Mouse (Mus musculus) urinary bladder, postnatal 4 days (tissue): ENCODE measurements around the gene Tbx21.

ENCODE experiments used
- DNase-seq, 2 experiments: peaks; one replicate each; pipeline ENCODE4 v3.0.0; 2021 to 2022; ENCODE audit warnings: low spot score in 2 of 2

The Tbx21 gene

DNA sequence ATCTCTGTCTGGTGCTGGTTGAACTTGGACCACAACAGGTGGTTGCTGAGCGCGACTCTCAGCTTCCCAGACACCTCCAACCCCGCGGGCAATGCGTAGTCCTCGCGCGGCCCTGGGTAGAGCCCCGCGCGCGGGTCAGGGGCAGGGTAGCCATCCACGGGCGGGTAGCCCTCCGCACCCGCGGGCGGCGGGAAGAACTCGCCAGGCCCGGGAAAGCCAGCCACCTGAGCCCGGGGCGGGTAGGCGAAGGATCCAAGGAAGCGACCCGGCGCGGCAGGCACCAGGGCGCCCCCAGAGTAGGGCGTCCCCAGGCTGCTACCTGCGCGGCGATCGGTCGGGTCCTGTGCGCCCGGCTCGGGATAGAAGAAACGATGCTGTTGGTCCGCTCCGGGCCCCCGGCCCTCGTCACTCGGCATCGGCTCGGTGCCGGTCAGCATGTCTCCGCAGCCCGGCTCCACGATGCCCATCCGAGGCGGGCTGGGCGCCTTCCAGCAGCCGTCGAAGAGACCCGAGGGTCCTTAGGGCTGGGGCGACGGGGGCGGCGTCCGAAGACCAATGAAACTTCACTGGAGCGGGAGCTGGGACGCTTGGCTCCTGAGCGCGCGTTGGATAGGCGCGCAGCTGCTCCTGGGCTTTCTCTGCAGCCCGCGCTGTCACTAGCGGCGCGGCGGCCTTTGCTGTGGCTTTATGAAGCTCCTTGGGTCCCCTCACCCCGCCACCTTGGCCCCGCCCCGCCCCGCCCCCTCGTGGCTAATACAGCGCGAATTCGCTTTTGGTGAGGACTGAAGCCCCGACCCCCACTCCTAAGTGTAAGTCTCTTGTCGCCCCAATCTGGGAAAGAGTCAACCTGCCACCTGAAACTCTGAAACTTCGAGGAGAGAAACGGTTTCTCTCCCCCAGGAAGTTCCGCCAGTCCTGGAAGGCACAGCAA lies at the start of gene Tbx21:
Tbx21 (minus strand) TSS at position 661 of the 931 bp plus-strand sequence.
- DNase-seq: no peak

GRCm38 (mm10) chr11:97160341-97160740 lies 45.2 kb upstream of the Tbx21 start:
- no peak for DNase-seq

DNA sequence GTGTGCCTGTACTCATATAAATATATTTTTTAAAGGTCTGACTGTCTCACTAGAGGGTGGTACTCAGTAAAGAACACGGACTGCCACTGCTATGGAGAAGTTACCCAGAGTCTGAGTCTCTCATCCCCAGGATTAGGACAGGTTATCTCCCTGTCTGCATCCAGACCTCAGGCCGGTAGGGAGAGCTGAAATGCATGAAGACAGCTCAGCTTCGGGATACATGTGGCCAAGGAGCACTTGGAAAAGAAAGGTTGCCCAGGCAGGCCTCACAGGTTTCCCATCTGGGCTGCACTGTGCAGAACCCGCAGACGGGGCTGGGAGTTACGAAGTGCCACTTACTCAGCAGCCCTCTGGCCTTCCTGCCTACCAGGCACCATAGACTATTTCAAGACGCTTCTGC lies 41.9 kb upstream of the Tbx21 start:
- DNase-seq: no peak

GRCm38 (mm10) chr11:97152662-97153287 lies 37.6 kb upstream of the Tbx21 start:
- no peak for DNase-seq

DNA sequence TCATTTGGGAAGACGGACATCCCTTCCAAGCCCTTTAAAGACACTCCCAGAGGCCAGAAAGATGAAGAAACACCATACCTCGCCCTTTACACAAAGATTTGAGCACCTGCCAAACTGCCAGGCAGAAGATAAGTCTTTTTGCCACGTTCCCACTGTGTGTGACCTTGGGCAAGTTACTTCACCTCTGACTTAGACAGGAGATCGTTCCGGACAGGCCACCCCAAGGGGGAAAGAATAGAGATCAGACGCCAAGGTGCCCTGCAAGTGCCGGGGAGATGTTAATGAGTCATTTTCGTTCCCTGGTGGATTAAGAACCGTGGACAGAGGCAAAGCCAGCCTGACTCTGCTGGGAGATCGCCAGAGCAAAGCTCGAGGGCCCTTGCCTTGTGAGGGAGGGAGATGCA lies 36.9 kb upstream of the Tbx21 start:
- DNase-seq: peak in 1 of 2 experiments; percentile 52

- no peak for DNase-seq
These were observed 36.2 kb upstream of the Tbx21 start, which contains the start of gene Tbkbp1 for GRCm38 (mm10) chr11:97151343-97151801. TSS of gene Tbkbp1 (minus strand) at chr11:97151495.

- DNase-seq: peak; percentile 56 to 68
These were observed 35.5 kb upstream of the Tbx21 start for GRCm38 (mm10) chr11:97150411-97151330.

GRCm38 (mm10) chr11:97149995-97150410 lies 34.9 kb upstream of the Tbx21 start:
- peak; percentile 67 to 71 for DNase-seq

DNA sequence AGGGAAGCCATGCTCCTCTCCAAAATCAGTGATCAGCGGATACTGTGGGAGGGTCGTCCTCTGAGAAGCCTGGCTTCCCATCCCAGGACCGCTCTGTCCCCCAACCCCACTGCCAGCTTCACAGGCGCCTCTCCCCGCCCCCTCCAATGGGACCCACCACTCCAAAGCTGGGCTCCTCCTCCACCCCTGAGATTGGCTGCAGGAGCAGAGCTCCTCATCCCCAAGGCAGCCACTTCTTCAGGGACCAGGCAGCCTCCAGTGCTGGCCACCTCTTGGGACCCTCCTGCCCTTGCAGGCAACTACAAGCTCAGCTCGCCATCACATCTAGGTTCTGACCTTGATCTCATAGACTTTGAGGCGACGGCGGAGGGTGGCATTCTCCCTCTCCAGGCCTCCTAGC lies 33.9 kb upstream of the Tbx21 start:
- no peak for DNase-seq

GRCm38 (mm10) chr11:97148591-97148990 lies 33.5 kb upstream of the Tbx21 start:
- DNase-seq: no peak

DNA sequence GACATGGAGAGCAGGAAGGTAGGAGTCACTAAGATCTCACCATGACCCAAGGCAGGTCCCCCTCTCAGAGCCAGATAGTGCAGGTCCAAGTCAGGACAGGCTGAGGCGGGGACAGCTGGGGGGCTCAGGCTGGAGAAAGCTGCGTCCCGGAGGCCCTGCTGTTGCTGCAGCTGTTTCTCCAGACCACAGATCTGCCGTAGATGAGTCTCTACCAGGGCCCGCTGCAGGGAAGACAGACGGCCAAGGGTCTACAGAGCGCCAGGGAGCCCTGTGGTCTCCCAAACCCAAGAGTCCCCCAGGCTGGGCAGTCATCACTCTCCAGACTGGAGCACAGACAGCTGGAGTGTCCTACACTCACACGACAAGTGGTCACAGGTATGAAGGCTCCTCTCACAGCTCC lies 32.2 kb upstream of the Tbx21 start:
- DNase-seq: no peak

GRCm38 (mm10) chr11:97146724-97147123 lies 31.6 kb upstream of the Tbx21 start:
- peak; percentile 63 to 79 for DNase-seq

DNA sequence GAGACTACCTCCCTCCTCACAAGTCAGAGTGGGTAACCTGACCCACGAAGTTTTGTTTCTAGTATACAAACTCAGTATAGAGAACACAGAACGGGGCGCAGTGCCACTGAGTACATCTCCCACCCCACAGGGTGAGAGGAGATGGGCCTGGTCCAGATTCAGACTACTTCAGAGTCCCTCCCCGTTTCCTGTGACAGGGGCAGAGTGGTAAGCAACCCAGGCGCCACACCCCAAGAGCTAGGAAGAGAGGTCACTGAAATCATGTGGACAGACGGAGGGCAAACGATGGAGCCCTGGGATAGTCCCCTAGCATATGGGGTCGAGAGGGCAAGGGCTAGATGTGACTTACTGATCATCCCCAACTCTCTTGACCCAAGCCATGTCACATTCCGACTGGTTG lies 30.8 kb upstream of the Tbx21 start:
- DNase-seq: no peak

- DNase-seq: no peak
These were observed 30.2 kb upstream of the Tbx21 start for GRCm38 (mm10) chr11:97145320-97145719.

DNA sequence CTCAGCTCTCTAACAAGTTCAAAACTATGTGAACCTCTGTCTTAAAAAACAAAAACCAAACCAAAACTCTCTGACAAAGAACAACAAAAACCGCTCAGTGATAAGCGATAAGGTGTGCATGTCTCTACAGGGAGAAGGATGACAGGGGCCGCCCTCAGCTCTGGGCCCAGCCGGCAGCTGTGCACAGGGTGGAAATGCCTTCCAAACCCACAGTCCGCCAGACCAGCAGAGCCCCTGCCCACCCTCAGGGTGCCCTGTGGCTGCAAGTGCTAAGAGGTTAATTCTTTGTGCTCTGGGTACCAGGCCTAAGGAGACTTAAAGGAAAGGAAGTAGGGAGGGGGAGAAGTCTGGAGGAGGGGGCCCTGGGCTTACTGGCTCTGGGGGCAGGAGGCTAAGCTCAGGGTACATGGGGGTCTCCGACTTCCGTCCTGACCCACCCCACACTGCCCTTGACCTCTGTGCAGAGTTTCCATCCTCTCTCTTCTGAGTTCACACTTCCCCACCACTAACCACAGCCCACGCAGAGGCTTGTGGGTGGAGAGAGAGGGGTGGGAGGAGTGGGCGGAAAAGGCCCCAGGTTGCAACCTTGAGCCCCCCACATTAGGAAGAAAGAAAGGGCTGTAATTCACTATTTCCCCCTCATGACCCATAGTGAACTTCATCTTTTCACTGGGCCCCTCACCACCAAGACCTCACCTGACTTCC lies 28.2 kb upstream of the Tbx21 start:
- DNase-seq: no peak

- DNase-seq: no peak
These were observed 27.1 kb upstream of the Tbx21 start for GRCm38 (mm10) chr11:97142159-97142608.

GRCm38 (mm10) chr11:97140811-97141210 lies 25.7 kb upstream of the Tbx21 start:
- DNase-seq: no peak

- DNase-seq: no peak
These were observed 24.1 kb upstream of the Tbx21 start for GRCm38 (mm10) chr11:97139256-97139655.

DNA sequence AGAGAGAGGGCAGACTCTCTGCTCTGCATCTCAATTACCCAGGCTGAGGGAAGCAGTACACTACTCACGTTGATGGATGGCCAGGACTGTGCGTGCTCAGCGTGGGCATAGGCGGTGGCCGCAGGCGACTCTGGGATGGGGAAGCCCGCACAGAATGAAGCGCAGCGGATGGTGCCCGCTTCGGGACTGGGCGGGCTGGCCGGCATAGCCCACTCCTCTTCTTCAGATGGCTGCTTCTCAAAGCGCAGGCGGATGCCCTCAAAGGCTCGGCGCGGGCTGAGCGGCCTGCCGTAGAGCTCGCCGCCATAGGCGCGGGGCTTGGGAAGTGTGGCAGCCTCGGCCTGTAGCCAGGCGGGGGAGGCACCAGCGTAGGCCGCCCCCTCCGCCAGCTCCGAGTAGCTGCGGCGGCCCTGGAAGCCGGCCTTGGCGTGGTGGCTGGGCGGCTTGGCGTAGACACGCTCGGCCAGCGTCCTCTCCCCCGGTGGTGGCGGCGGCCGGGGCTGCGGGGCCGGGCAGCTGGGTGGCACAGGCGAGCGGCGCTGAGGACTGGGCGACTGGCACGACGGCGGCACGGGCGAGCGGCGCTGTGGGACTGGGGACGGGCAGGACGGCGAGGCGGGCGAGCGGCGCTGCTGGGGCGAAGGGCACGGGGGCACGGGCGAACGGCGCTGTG lies 23.6 kb upstream of the Tbx21 start:
- DNase-seq: no peak

GRCm38 (mm10) chr11:97133270-97133669 lies 18.1 kb upstream of the Tbx21 start:
- DNase-seq: no peak
